Mouse (Mus musculus): ENCODE data around the gene Epn3. TPM values are rescaled to one million over a fixed set of nuclear protein-coding genes. Genes with fewer than 3 reads are reported as not detected.

Gene Epn3
- total and polyA plus RNA-seq, 2 experiments from 2014 or later = 1.4 to 2.0 TPM

- TF ChIP-seq CTCF (IDR thresholded peaks at IDR 0.05; ENCODE audit: low read depth) = no peak
- WGBS = 65% methylated on average over 9 of the region's 9 CpGs
- Histone ChIP-seq H3K27me3 (ENCODE audit: insufficient read depth, low read length) (no peaks in the 10 kb centered on the region), H3K4me3 (ENCODE audit: low read depth, low read length) (no peak overlapping the region), H3K4me1 (ENCODE audit: insufficient read depth) (no peaks in the 10 kb centered on the region), H3K36me3 (ENCODE audit: insufficient read depth) (no peaks in the 10 kb centered on the region), H3K9me3 (ENCODE audit: low read length) (no peaks in the 10 kb centered on the region), H3K27ac (ENCODE audit: low read depth, low read length) (no peak overlapping the region), H3K4me2 (ENCODE audit: low read depth) (no peak overlapping the region), H3K9ac (no peak overlapping the region)
- DNase-seq = no peak
- no peak for ATAC-seq
Observed at GRCm38 (mm10) chr11:94526171-94526879, 26.6 kb upstream of the Epn3 start.

DNA sequence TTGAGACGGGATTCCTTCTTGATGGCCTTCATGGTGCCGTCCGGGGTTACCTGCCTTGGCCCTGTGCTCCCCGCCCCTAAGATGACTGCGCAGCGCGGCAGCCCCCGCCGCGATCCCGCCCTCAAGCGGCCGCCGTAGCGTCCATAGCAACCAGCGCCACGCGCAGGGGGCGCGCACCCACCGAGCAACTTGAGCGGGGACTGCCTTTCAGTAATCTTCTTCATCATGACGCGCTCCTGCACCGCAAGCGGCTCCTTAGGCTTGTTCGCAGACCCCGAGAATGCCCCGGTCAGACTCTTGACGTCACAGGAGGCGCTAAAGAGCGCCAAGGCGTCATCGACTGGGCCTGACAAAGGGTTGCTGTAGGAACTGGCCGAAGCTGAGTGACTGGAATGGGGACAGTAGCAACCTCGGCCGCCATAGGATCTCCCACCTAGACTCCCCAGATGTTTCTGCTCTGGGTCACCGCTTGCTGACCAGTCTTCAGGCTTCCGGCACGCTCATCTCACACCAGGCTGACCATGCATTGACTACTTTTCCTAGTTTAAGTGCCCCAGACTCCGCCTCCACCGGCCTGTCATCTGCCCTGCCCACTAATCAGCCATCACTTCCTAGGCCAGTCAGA, 21.6 kb upstream of the Epn3 start, which contains the start of gene Mycbpap:
Gene Mycbpap (minus strand): TSS at position 524 of the 625 bp plus-strand sequence.
- under 1% methylated on average over 42 of the region's 42 CpGs for WGBS
- Histone ChIP-seq H3K27ac (ENCODE audit: low read depth, low read length) (no peak within 1 kb of the TSS), H3K9me3 (ENCODE audit: low read length) (no peaks in the 10 kb centered on the region), H3K27me3 (ENCODE audit: insufficient read depth, low read length) (no peaks in the 10 kb centered on the region), H3K4me3 (ENCODE audit: low read depth, low read length) (peak within 1 kb of the TSS; percentile 50), H3K9ac (peak within 1 kb of the TSS; percentile 52), H3K36me3 (ENCODE audit: insufficient read depth) (no peaks in the 10 kb centered on the region), H3K4me1 (ENCODE audit: insufficient read depth) (no peaks in the 10 kb centered on the region), H3K4me2 (ENCODE audit: low read depth) (peak within 1 kb of the TSS; percentile 81)
- peak; percentile 24 for TF ChIP-seq CTCF (IDR thresholded peaks at IDR 0.05; ENCODE audit: low read depth)
- peak; percentile 63 for DNase-seq
- ATAC-seq = peak; percentile 84

DNA sequence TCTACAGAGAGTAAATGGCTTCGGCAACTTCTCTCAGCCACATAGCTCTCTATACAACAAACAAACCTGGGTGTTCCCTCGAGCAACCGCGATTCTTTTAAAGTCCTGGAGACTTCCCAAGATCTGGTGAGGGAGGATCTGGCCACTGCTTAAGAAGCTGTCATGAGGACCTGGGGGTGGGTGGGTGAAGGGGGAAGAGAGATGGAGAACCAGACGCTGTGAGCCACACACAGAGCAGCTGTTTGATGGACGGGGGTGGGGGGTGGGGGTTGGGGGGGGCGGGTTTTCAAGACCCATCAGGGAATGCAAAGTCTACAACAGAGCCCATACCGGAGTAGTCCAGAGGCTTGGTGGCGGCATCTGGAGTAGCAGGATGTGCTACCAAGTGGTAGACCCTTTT, 13.7 kb upstream of the Epn3 start:
- no peaks in the 10 kb centered on the region for H3K4me1 ChIP-seq (ENCODE audit: insufficient read depth)
- no peak overlapping the region for H3K27ac ChIP-seq (ENCODE audit: low read depth, low read length)
- H3K9ac ChIP-seq = no peak overlapping the region
- ATAC-seq (no peak), DNase-seq (no peak)
- no peaks in the 10 kb centered on the region for H3K36me3 ChIP-seq (ENCODE audit: insufficient read depth)
- H3K4me2 ChIP-seq (ENCODE audit: low read depth) = no peak overlapping the region
- no peak for TF ChIP-seq CTCF (IDR thresholded peaks at IDR 0.05; ENCODE audit: low read depth)
- H3K27me3 ChIP-seq (ENCODE audit: insufficient read depth, low read length) = no peaks in the 10 kb centered on the region
- no peak overlapping the region for H3K4me3 ChIP-seq (ENCODE audit: low read depth, low read length)
- H3K9me3 ChIP-seq (ENCODE audit: low read length) = no peaks in the 10 kb centered on the region
- 62% methylated on average over 9 of the region's 9 CpGs for WGBS

GRCm38 (mm10) chr11:94508976-94509375, 9.2 kb upstream of the Epn3 start:
- DNase-seq (no peak), ATAC-seq (no peak)
- no peak overlapping the region for H3K27ac ChIP-seq (ENCODE audit: low read depth, low read length)
- no peak overlapping the region for H3K4me2 ChIP-seq (ENCODE audit: low read depth)
- no peaks in the 10 kb centered on the region for H3K9me3 ChIP-seq (ENCODE audit: low read length)
- no peak overlapping the region for H3K4me3 ChIP-seq (ENCODE audit: low read depth, low read length)
- no peaks in the 10 kb centered on the region for H3K27me3 ChIP-seq (ENCODE audit: insufficient read depth, low read length)
- no peak overlapping the region for H3K9ac ChIP-seq
- H3K4me1 ChIP-seq (ENCODE audit: insufficient read depth) = no peaks in the 10 kb centered on the region
- no peaks in the 10 kb centered on the region for H3K36me3 ChIP-seq (ENCODE audit: insufficient read depth)
- TF ChIP-seq CTCF (IDR thresholded peaks at IDR 0.05; ENCODE audit: low read depth) = no peak
- WGBS = 93% methylated on average over 10 of the region's 10 CpGs

DNA sequence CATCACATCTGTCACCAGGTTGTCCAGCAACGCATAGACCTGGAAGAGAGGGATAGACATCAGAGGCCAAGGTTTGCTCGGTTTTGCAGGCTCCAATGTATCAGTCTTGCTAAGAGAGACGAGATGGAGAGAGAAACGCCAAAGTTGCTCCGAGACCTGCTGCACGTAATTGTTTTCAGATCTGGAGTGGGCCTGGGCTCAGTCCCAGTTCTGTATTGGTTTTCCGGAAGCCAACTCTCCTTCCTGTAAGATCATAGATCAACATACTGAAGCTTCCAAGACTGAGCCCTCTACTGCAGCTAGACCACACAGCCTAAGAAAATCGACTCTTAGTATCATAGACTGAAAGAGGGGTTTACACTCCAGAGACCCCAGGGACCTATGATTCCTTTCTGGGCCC, 1.7 kb upstream of the Epn3 start:
- no peak for ATAC-seq
- no peak for TF ChIP-seq CTCF (IDR thresholded peaks at IDR 0.05; ENCODE audit: low read depth)

GRCm38 (mm10) chr11:94500362-94500761, 588 bp upstream of the Epn3 start:
- H3K36me3 ChIP-seq (ENCODE audit: insufficient read depth) = no peaks in the 10 kb centered on the region
- H3K4me3 ChIP-seq (ENCODE audit: low read depth, low read length) = no peak overlapping the region
- H3K27me3 ChIP-seq (ENCODE audit: insufficient read depth, low read length) = peaks cover 3% of the 10 kb centered on the region; the same call in 1 of the 2 replicates
- ATAC-seq = no peak
- TF ChIP-seq CTCF (IDR thresholded peaks at IDR 0.05; ENCODE audit: low read depth) = no peak
- DNase-seq = no peak
- H3K9ac ChIP-seq = no peak overlapping the region
- no peak overlapping the region for H3K4me2 ChIP-seq (ENCODE audit: low read depth)
- WGBS = 35% methylated on average over 8 of the region's 8 CpGs
- H3K4me1 ChIP-seq (ENCODE audit: insufficient read depth) = peaks cover 10% of the 10 kb centered on the region
- no peaks in the 10 kb centered on the region for H3K9me3 ChIP-seq (ENCODE audit: low read length)
- H3K27ac ChIP-seq (ENCODE audit: low read depth, low read length) = no peak overlapping the region

More for the DNA sequence above, 1.7 kb upstream of the Epn3 start:
- Histone ChIP-seq H3K27ac (ENCODE audit: low read depth, low read length) (no peak overlapping the region), H3K9me3 (ENCODE audit: low read length) (no peaks in the 10 kb centered on the region), H3K9ac (no peak overlapping the region), H3K4me1 (ENCODE audit: insufficient read depth) (peaks cover 10% of the 10 kb centered on the region), H3K4me2 (ENCODE audit: low read depth) (no peak overlapping the region), H3K27me3 (ENCODE audit: insufficient read depth, low read length) (peaks cover 3% of the 10 kb centered on the region; the same call in 1 of the 2 replicates), H3K4me3 (ENCODE audit: low read depth, low read length) (no peak overlapping the region), H3K36me3 (ENCODE audit: insufficient read depth) (no peaks in the 10 kb centered on the region)
- WGBS = 90% methylated on average over 8 of the region's 8 CpGs
- DNase-seq = no peak

DNA sequence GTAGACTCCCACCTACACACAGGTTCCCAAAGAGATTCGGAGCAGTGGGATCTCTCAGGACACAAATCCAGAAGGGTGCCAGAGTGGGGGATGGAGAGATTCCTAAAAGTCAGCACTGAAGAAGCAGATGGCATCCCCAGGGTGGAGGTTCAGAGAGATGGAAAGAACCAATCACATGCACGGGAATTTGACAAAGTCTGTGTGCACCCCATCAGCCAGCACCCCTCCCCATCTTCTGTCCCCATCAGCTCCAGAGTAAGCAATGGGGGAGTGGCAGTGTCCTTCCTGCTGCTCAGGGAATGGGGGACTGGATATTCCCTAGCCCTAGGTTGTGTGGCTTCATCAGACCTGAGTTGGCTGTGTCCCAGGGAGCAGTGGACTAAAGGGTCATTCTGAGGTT, 739 bp downstream of the Epn3 start:
- H3K4me3 ChIP-seq (ENCODE audit: low read depth, low read length) = 0 out of 2 replicates have a peak overlapping the region, but pooled peaks have one; percentile 24
- peak; percentile 45 for DNase-seq

More for the DNA sequence above, 739 bp downstream of the Epn3 start:
- Histone ChIP-seq H3K9me3 (ENCODE audit: low read length) (no peaks in the 10 kb centered on the region), H3K4me1 (ENCODE audit: insufficient read depth) (peaks cover 10% of the 10 kb centered on the region), H3K27ac (ENCODE audit: low read depth, low read length) (no peak overlapping the region), H3K36me3 (ENCODE audit: insufficient read depth) (no peaks in the 10 kb centered on the region), H3K9ac (peak overlapping the region; percentile 25; the same call in 1 of the 2 replicates), H3K4me2 (ENCODE audit: low read depth) (peak overlapping the region; percentile 49), H3K27me3 (ENCODE audit: insufficient read depth, low read length) (peaks cover 3% of the 10 kb centered on the region; the same call in 1 of the 2 replicates)
- WGBS = 18% methylated on average over 2 of the region's 2 CpGs
- TF ChIP-seq CTCF (IDR thresholded peaks at IDR 0.05; ENCODE audit: low read depth) = no peak
- peak; percentile 78 for ATAC-seq
